Mouse (Mus musculus) frontal cortex, postnatal 25 days (tissue): Measurements from ENCODE around the gene Eps8l2.

Experiments used
- DNase-seq, 2 experiments: peaks; one replicate each; pipeline ENCODE4 v3.0.0; 2022; ENCODE audit warnings: low spot score in 2 of 2

The Eps8l2 gene

GRCm38 (mm10) chr7:141338576-141339131, at the start of gene Eps8l2:
Eps8l2 (plus strand) TSS chr7:141338880.
- no peak for DNase-seq

DNA sequence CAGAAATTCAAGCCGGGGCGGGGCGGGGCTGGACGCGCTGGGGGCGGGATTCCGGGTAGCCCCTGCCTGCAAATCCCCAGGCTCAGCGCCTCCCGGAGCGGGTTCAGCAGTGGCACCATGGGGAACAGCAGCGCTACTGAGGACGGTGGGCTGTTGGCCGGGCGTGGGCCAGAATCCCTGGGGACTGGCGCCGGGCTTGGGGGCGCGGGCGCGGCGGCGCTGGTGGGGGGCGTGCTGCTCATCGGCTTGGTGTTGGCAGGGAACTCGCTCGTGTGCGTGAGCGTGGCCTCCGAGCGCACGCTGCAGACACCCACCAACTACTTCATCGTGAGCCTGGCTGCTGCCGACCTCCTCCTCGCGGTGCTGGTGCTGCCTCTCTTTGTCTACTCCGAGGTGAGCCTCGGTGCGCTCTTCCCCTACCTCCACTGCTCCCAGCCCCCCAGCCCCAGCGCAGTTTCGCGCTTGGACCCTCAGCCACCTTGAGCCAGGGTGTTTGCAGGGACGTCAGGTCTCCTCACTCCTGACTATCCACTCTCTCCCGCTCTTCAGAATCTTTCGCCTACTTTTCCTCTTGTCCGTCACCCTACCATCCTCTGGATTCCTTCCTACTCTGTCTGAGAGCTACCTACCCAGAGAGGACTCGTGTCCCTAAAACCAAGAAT, 46.6 kb upstream of the Eps8l2 start, which contains the start of gene Drd4:
Gene Drd4 (plus strand): TSS at position 86 of the 662 bp plus-strand sequence.
- no peak for DNase-seq

GRCm38 (mm10) chr7:141292583-141293388, 45.9 kb upstream of the Eps8l2 start:
- DNase-seq = no peak

GRCm38 (mm10) chr7:141293852-141294471, 44.7 kb upstream of the Eps8l2 start:
- DNase-seq = no peak

- no peak for DNase-seq
Observed at GRCm38 (mm10) chr7:141294479-141294878, 44.2 kb upstream of the Eps8l2 start.

DNA sequence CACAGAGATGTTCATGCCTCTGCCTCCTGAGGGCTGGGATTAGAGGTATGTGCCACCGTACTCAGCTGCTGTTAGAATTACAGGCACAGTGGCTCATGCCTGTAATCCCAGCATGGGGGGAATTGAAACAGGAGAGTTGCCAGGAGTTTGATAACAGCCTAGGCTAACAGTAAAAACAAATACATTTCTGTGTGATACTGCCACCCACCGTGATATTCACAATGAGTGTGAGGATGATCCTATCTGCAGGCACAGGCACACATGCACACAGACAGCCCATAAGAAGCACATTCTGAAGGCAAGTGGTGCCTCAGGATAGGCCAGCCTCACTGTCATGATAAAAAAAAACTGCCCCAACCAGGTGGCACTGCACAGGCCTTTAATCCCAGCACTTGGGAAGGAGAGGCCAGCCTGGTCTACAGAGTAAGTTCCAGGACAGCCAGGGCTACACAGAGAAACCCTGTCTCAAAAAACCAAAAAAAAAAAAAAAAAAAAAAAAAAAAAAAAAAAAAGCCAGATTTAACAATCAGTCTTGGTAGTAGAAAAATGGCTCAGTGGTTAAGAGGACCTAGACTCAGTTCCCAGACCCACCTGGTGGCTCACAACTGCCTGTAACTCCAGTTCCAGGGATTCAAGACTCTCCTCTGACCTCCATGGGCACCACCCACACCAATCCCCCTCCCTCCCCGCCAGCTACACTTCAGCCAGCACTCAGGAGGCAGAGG, 40.6 kb upstream of the Eps8l2 start:
- DNase-seq = no peak

DNA sequence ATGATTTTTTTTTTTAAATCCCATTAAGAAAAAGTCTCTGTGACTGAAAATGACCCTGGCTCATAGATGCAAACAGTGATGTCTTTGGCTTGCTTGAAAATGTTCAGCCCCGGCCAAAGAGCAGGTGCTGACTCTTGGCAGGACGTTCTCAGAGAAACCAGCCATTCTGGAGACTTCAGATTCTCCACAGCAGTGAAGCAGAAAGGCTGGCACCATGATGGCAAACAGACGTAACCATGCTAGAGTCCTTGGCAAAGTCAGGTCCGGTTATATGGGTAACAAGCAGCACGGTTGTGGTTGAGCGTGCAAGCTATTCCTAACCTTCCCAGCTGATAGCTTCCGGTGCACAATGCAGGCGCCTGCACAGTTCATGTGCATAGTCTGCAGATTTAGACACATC, 39.5 kb upstream of the Eps8l2 start:
- no peak for DNase-seq

DNA sequence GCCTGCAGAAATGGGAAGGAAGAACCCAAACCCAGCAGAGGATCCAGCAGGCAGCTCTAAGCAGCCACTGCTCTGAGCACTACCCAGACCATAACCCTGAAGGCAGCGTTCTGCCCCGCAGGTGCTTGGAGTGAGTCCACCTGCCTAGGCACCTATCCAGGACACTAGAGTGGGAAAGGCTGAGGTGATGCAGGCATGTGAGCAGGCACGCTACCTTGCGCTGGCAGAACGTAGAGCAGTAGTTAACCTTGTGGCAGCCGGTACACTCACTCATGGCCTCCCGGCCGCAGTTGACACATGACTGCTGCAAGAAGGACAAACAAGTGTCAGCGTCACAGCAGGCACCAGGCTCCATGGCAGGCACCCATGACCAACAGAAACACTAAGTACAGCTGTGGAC, 37.3 kb upstream of the Eps8l2 start:
- no peak for DNase-seq

DNA sequence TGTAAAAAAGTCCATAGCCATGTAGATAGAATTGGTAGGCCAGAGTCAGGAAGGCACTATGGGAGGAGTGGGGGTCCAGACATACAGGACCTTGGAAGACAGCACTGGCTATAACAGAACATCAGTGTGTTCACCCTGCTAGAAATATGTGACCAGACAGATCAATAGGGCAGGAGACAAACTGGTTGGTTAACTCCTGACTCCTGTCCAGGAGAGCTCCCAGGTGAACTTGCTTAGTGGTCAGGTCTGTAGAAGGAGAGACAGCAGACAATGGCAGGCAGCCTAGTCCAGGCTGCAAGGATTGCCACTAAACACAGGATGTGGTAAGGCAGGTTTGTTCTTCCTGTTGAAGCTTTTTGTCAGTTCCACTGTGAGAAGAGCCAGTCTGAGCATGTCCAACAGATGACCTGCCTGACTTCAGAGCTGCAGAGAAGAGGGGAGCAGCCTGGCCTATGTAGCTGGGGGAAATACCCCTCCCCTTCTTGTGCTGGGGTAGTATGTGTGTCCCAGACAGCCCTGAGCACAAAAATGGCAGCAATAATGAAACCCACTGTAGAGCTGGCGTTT, 35.9 kb upstream of the Eps8l2 start:
- no peak for DNase-seq

DNA sequence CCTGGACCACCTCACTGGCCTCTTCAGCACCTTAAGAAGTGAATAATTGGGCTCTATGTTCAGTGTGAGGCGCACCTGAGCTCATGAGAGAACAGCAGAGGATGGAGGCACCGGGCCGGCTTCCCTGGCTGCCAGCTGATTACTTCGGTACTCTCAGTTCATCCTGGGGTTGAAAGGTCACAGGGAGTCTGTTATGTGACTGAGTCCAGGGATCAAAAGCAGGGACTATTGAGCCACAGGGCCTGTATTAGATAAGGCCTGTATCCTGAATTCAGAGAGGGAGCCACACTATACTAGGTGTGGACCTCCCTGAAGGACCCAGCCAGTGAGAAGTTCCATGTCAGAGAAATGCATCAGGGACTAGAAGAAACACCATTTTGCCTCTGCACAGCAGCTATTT, 34.1 kb upstream of the Eps8l2 start:
- no peak for DNase-seq

DNA sequence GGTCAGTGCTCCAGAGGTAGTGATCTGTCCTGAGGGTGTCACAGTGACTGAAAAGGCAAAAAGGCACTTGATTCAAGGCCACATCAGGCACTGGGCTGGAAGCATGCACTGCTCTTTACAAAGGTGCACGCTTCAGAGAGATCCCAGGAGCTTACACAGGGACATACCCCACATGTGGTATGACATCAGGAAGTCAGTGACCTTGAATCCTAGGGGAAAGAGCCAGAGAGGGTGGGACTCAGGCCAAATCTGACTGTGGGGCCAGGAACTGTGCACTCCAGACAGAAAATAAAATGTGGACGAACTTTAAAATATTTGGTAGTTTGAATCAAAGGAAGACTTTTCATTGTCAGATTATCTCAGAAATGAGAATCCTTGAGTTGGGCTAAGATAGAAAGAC, 24.3 kb upstream of the Eps8l2 start:
- DNase-seq = no peak

GRCm38 (mm10) chr7:141315076-141315475, 23.6 kb upstream of the Eps8l2 start:
- DNase-seq = no peak

- DNase-seq = no peak
Observed at GRCm38 (mm10) chr7:141315974-141316373, 22.7 kb upstream of the Eps8l2 start.

DNA sequence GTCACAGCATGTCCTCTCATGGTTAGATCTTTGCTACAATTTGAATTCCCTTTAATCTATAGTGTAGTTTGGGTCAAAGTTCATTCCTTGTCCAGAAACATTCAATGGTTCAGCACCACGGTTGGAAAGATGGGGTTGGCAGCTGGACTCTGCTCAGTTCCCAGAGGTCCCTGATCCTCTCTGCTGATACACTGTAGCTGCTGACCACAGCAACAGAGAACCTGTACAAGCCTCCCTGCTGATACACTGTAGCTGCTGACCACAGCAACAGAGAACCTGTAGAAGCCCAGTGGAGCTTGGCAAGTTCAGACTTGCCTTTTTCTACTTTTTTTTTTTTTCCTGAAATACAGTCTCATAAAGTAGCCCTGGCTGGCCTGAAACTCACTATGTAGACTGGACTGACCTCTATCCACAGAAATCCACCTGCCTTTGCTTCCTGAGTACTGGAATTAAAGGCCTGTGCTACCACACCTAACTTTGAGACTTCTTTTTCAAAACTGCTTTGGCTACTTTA, 21.0 kb upstream of the Eps8l2 start:
- DNase-seq = no peak

DNA sequence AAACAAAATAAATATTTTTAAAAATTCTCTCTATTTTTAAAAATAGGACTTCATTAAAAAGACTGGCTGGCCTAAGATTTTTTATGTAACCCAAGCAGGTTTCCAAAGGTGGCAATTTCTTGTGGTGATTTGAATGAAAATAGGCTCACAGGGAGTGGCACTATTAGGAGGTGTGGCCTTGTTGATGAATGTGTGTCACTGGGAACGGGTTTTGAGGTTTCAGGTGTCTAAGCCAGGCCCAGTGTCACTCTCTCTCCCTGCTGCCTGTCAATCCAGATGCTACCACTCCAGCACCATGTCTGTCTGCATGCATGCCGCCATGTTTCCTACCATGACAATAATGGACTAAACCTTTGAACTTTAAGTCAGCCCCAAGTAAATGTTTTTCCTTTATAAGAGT, 19.2 kb upstream of the Eps8l2 start:
- DNase-seq = no peak

DNA sequence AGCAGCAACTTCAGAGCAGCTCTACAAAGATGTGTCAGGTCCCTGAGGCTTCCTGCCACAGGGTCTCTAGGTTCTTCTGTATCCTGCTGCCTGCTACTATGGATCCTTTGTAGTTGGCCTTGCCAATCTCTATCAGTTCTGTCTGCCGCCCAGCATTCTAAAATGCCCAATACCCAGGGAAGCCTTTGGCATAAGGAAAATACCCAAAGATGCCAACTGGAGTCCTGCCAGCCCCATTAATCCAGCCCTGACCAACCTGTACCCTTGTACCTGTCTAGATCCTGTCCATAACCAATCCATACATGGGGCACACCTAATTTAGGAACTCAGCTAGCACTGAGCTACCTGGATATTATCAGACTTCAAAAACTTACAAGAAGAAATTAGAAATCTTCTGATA, 14.0 kb upstream of the Eps8l2 start:
- DNase-seq = no peak

GRCm38 (mm10) chr7:141326546-141327446, 11.9 kb upstream of the Eps8l2 start:
- no peak for DNase-seq

DNA sequence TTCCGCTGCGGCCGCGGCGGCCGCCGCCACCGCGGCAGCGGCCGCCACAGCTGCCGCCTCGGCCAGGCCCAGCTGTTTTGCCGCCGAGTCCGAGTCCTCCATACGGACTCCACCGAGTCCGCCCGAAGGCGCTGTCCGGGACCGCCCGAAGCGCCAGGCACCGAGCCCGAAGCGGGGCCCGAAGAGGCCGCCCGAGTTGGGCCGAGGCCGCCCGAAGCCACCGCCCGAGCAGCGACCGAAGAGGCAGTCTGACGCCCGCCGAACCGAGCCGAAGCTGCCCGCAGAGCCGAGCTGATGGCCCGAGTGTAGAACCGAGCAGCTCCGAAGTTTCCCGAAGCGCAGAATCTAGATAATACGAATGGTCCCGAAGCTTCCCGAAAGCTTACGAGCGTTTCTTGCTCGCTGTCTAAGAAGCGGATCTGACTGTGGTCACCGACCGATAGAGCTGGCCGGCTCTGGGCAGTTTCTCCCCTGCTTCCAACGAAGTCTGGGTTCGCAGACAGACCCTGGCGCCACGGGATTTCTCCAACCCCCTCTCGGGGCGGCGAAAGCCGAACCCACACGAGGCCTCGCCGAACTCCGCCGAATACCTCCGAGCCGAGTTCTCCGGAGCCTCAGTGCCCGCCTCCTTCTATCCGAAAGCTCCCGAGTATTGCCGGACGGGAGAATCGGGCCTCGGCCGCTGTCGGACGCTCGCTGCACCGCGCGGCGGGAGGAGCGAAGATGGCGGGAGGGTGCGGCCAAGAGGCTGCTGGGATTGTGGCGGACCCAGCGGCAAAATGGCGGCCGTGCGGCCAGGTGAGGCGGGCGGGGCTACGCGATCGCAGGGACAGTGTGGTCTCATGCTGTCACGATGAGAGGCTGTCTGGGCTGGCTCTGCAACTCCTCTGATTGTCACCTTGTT, 11.0 kb upstream of the Eps8l2 start, which contains the start of the genes Deaf1 and Tmem80:
Gene Deaf1 (minus strand): TSS at position 222 of the 904 bp plus-strand sequence.
Gene Tmem80 (plus strand): TSS at position 271 of the 904 bp plus-strand sequence.
- DNase-seq = peak; percentile 100
